Mouse (Mus musculus) adipocyte (in vitro differentiated cells): ENCODE results near the gene Gm49361.

Experiments used
- DNase-seq: peaks from one replicate; pipeline ENCODE4 v3.0.0-alpha.2; 2016; ENCODE audit warnings: low spot score

Gene Gm49361

DNA sequence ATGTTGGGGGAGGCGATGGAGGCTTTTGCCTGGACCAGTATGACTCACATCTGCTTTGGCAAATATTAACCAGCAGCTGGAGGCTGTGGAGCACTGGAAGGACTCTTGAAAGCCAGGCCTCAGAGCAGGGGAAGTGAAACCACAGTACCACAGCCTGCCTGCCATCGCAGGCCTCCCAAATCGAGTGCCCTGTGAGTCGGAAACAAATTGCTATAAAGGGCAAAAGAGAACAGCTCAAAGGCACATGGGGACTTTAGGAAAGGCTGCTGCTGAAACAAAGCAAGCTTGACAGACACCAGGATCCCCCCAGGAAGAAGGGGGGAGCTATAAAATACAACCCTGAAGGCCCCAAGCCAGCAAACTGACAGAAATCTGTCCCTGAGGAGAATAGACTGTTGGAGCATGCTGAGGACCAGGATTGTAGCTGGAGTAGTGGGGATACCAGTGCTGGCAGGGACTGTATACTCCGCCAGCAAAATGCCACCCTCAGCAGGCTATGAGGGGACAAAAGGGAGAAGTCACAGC, 15.9 kb downstream of the Gm49361 start:
- DNase-seq, result no peak

DNA sequence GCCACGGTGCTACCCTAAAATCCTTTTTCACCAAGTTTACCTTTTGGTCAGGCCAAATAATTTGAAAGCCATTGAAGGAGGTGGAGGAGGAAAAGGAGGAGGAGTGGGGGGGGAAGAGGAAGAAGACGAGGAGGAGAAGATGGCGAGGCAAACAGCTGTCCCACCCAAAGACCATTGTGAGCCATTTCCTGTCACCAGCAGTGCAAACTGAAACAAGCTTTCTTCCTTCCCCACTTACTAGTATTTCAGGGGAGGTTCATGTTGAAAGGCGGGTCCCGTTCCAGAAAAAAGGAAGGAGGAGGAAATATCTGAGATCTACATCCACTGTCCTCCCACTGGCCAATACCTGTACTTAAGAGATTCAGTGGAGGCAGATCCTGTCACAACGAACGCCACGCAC, 16.5 kb downstream of the Gm49361 start:
- DNase-seq, result no peak

DNA sequence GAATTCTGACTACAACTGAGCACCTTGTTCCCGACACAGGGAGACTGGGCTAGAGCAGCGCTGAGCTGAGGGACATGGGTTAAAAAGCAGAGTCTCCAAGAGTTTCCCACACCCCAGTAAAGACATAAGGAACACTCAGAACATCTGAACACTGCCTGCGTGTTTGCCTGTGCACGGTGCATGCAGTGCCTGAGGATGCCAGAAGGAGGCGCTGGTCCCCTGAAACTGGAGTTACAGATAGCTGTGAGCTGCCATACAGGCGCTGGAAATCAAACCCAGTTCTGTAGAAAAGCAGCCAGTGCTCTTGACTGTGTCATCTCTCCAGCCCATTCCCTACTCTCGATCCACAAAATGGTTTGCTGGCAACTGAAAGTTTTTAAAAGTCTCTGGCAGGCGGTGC, 19.7 kb downstream of the Gm49361 start:
- no peak for DNase-seq

DNA sequence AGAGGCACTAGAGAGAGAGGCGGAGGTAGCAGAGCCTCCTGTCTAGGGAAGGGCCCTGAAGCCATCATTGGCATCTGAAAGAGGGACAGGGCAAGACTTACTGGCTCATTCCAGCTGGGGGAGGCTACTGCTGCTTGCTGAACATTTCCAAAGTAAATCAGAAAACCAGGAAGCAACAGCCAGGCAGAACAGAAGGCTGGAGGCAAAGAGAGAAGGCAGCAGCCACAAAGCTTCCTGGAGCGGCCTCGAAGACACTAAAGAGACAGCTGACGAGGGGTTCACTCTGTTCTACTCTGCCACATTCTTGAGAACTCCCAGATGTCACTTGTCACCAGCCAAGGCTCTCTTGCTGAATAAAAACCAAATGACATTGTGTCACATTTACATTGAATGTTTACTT, 21.4 kb downstream of the Gm49361 start:
- DNase-seq, result no peak

DNA sequence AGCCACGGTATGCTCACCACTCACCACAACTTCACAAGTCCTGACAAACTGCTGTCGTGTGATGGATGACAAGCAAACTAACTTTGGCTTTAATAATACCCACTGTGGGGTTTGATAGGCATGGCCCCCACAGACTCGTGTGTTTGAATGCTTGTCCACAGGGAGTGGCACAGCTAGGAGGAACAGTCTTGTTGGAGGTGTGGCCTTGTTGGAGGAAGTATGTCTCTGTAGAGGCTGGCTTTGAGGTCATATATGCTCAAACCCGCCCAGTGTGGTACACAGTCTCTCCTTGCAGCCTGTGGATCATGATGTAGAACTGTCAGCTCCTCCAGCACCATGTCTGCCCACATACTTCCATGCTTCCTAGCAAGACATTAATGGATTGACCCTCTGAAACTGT, 27.7 kb downstream of the Gm49361 start:
- DNase-seq, result no peak

DNA sequence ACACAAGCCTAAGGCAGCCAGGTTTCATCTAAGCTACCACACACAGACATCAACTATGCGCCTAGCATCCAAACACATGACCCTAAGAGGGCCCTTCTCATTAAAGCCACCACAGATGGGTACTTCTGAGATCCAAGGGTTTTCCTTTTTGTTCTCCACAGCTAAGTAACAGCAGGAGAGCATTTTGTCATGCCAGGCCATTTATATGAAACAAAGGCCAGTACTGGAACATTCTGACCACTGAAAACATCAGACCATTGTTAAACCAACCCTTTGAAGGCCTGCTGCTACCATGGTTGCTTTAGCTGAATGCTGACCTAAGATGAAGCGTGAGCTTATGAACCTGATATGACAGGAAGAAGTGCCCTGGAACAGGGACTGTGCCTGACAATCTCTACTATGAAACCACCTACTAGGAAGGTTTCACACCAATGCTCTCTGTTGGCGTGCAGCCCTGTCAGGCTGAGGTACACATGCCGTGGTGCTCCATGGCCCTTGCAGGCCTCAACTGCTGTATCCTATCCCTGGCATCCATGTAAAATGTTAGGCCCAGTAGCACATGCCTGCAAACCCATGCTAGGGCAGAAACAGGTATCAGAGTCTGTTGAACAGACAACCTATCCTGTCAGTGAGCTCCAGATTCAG, 29.2 kb downstream of the Gm49361 start:
- DNase-seq, result no peak

DNA sequence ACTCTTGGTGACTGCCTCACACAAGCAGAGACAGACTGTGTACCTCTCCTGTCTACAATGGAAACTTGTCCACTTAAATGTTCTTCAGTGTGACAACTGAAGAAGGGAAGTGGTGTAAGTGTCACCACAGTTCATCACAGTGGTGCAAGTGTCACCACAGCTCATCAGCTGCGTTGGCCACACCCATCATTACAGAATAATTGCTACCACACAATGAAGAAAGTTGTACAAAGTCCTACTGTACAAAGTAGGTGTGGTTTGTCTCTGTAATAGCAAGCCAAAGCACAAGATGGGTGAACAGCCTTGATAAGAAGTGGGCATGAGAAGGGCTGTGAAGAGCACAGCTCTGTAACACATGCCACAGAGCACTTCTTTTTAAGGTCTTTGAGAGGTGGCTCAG, 33.0 kb downstream of the Gm49361 start:
- no peak for DNase-seq

DNA sequence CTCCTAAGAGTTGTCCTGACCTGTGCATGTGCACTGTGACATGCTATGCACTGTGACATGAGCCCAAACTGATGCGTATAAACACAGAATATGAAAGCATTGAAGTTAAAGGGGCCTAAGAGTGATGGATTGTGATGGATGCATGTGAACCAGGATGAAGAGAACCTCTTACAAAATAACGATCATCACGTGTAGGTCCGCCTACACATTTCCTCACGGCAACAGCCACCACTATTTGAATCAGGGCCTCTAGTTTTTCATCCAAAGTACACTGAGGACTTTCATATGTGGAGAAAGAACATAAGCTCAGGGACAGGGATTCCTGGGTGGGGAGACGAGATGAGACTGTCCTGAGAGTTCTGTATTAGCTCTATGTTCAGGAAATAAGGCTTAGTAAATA, 34.8 kb downstream of the Gm49361 start:
- DNase-seq, result no peak

DNA sequence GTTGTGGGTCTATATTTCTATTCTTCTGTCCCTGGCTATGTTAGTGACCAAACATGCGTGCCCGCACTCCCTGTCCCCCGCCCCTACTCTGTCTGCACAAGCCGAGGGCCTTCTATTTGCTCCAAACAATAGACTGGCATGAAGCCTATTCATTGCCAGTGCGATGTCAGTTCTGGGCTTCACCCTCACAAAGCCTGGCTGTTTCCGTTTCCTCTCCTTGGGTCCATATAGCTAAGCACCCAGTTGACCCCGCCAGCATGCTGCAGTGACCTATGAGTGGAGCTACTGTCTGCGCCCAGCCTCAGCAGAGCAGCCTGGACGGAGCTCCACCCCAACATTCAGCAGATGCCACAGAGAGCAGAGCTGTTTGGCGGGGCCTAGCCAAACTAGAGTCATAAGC, 36.7 kb downstream of the Gm49361 start:
- DNase-seq, result no peak

DNA sequence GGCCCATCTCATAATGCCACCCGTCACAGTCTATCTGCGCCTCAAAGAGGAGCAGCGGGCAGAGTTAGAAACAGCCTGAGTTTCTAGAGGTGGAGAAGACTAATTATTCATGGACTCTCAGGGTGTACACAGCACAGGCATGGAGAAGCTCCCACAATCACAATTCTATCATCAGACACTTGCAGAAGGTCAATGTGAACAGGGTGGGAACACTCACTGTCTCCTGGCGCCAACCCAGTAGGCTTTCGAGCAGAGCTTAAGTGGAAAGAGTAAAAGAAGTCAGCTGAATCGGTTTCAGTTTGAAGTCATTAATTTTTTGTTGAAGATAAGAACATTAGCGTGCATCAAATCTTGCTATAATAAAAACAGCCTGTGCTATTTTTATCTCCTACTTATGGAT, 37.3 kb downstream of the Gm49361 start:
- peak; percentile 11 for DNase-seq

DNA sequence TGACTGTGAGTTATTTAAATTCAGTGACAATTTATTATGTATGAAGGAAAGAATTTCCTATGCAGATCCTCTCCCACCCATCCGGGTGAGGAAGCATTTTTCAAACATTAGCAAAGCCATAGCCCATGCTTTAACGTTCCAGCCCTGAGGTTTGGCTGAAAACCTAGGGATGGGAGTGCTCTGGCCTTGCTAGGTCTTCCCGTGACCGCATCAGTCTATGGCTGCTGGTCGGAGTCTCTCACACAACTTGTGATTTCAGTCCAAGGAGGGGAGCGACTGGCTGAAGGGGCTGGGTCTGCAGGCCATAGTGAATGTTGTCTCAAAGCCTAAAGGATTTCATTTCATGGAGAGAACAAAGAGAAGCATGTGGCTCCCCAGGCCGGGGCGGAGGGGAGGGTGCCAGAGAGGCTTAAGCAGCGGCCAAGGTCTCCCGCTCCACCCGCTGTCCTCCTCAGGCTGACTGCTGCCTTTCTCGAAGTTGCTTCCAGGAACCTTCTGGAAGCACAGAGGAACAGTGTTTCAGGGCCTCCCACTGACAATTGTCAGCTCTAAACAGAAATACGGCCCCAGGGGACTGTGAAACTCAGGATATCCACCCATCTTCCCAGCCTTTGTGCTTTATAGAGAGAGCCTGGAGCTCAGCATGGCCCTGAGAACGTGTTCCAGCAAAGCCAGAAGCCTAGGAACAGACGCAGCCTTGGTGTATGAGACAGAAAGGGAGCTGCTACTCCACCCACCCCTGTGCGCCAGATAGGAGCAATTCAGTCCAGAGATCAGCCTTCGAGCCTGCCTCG, 38.6 kb downstream of the Gm49361 start:
- DNase-seq, result no peak

DNA sequence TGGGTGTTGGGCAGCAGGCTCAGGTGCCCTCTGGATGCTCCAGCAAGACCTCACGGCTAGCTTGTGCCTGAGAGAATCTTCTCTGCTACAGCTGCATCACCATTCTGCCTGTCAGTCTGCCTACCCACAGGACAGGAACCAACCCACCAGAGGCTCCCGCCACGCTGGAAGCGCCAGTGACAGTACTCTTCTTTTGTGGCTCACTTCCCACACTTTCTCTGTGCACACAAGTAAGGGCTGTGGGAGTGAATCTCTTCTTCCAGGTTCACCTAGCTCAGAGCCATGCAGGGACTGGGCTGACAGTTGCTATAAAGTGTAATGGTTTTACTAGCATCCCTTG, 39.2 kb downstream of the Gm49361 start:
- DNase-seq, result no peak

DNA sequence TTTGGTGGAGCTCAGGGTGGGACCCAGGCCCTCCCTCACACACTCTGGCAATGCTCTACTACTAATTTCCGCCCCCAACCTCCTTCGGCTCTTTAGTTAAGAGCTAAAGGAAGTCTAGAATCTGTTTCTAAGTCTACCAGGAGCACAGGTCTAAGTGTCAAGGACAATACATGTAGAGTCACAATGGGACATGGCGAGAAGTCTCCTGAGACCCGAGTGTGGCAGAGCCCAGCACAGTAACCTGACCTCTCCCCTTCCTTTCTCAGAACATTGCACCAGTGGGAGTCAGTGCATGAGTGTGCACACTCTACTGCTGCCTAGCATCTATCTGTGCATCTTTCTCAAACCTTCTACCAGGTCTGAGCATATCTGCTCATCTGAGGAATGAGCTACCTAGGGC, 40.1 kb downstream of the Gm49361 start:
- no peak for DNase-seq

DNA sequence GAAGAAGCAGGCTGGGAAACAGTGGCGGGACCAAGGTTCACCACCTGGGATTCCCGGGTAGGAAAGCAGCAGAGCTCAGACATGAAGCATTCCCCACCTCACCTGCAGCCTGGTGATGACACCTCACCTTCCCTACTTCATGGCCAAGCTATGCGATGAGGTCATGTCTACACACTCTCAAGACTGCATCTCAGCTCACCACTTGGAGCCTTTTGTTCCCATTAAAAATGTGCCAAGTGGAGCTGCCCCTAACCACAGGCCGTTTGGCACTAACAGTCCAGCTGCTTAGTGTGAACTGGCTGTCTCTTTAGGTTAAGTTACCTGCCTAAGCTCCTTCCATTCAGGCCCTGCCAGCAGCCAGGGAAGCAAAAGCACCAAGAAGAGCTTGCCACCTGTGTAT, 40.8 kb downstream of the Gm49361 start:
- no peak for DNase-seq

DNA sequence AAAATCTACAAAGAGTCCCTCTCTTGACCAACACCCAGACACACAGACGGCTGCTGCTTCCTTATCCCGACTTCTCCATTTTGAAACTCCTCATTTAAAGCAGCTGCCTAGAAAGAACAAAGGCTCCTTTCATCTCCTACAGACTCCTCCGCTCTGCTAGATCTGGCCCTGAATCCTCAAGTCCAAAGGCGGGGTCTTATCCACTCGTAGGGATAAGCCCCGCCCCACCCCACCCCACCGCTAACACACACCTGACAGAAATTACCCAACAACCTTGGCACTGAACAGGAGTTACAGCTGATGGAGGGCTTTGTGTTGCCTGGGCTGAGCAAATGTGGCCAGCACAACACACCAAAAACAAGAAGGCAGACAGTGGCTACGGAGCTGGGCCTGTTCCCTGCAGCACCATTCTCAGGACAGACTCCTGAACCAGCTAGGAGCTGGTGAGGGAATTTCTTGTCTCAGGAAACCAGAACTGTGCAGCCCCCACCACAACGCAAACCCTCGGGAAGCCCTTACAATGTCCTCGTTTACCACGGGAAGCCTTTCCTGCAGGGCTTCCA, 43.9 kb downstream of the Gm49361 start:
- DNase-seq, result no peak

DNA sequence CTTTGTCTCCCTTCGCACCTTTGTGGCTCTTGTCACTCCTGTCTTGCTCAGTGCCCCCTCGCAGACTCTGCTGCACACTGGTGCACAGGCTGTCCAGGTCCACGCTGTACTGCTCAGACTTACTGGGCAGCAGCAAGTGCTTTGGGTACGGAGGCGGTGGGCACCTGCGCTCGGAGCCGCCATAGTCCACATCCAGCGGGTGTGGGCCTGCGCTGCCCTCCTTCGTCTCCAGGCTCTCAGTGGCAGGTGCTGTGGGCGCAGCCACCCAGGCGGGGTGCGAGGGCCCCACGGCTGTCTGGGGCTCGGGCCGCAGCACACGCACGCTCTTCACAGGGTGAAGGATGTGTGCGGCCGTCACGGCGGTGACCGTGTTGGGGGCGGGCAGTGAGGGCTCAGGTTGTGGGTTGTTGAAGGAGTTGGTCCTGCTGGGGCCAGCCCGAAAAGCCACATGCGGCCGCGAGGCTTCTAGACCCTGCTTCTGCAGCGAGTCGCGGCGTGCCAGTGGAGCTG, 46.4 kb downstream of the Gm49361 start:
- no peak for DNase-seq

DNA sequence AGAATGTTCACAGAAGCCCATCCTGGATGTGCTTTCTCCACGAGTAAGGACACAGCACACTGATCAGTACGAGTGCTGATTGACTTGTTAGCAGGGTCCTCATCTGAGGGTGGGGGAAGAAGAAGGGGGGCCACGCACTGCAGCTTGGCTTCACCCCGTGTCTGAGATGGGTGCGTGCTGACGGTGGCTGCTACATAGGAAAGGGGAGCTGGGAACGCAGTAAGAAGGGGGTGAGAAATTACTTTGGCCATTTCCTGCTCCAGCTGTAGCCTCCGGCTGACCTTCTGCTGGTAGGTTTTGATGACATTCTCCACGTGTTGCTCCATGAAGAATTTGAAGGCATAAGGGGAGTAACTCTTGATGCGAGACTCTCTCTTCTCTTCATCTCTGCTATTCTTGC, 46.9 kb downstream of the Gm49361 start:
- no peak for DNase-seq

DNA sequence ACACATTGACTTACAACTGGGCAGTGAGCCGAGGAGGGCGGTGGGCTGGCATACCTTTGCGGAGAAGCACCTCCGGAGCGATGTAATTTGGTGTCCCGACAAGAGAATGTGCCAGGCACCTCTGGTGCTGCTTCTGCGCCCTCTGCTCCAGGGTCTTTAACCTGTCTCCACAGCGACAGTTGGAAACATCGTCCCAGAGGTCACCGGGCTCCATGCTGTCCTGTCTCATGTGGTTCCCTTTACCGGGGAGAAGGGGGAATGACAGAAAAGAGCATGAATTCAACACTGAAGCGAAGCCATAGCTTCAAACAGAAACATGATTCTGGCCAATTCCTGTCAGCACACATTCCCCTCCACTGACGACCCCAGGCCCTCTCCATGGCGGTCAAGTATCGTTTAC, 49.8 kb downstream of the Gm49361 start:
- no peak for DNase-seq

DNA sequence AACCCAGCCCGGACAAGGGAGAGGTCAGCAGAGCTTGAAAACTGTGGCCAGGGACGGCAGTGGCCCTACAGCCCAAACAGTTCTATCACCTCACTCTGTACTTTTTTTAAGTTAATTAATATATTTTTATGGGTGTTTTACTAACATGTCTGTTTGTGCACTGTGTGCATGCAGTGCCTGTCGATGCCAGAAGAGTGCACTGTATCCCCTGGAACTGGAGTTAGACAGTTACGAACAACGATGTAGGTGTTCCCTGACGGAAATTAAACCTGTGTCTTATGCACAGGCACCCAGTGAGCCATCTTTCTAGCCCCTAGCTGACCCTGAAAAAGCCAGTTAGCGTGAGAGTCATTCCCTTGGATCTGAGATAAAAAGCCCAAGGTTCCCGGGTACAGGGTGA, 50.4 kb downstream of the Gm49361 start:
- no peak for DNase-seq

DNA sequence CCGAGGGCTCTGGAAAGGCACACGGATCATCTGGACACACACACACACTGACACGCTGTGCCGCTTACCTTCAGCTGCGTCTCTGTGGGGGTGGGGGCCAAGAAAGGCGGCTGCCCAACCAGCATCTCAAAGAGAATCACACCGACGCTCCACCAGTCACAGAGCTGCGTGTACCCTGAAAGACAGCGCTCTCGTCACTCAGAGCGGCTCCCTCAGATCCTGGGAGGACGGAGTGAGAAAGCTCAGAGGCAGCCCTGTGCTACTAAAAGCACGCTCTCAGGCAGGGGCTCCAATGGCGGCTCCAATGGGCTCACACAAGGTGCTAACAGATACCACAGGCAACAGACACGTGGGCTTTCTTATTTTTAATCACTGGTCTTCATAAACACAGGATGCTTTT, 51.7 kb downstream of the Gm49361 start:
- no peak for DNase-seq

DNA sequence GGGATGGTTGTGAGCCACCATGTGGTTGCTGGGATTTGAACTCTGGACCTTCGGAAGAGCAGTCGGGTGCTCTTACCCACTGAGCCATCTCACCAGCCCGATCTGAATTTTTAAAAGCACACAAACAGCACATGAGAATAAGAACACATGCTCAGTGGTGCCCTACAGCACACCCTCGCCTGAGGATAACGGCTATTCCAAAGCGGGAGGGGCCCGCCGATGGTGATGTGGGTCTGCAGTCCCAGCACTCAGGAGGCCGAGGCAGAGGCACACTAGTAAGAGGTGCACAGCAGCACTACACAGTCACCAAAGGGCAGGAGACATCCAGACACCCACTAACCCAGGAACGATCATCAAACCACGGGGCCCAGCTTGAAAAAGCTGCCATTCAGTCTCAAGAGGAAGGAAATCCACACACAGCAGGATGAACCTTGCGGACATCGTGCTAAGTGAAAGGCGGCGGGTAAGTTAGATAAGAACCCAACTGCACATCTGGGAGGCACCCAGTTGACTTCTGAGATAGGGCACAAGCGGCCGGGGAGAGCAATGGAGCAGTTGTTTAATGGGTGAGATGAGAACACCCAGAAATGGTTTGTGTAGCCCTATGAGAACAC, 53.3 kb downstream of the Gm49361 start:
- no peak for DNase-seq

DNA sequence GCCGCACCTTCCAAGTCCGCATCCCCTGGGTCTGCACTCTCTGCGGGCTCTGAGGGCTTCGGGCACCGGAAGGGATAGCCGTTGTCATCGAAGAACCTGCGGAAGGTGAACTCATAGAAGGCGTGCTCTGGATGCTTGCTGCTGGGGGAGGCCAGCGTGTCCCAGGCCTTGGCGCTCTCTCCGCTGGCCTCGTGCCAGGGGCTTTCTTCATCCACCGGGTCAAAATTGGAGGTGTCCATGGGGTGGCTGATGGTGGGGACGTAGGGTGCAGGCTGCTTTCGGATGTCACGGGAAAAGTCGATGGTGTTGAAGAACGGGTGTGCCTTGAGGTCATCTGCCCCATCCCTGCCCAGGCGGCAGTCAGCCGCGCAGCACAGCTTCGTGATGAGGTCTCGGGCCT, 54.6 kb downstream of the Gm49361 start:
- no peak for DNase-seq

DNA sequence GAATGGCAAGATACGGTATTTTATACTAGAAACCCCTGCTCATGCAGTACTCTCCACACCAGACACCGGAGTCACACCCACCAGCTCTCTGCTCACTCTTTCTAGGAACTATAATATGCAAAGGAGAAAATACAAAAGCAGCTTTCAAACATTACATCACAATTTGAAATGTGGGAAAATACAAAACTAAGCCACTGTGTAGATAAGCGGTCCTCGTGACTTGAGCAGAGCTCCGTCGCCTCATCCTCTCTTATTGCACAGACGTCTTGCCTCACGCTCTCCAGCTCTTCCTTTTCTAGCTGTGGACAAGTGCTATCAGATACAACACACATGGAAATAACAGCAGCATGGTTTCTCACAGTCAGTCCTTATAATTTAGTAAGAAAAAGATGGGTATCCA, 55.2 kb downstream of the Gm49361 start:
- DNase-seq, result no peak
